Mouse (Mus musculus) brown adipose tissue, adult 24 weeks (tissue): ENCODE measurements around the gene Pigq. TPM values are rescaled to one million over a fixed set of nuclear protein-coding genes. Genes with fewer than 3 reads are reported as not detected.

ENCODE experiments used
- H3K27ac ChIP-seq: fragments of 200-500 bp; replicated peaks from 2 replicates; pipeline ENCODE4 v1.5.1; 2012; ENCODE audit warnings: low read depth, mild to moderate bottlenecking, low read length
- H3K4me1 ChIP-seq: fragments of 200-500 bp; 2 replicates; pipeline ENCODE4 v1.6.1; 2012; ENCODE audit warnings: low read length, mixed read lengths; ENCODE audit not compliant: control insufficient read depth, insufficient read depth, insufficient read length
- H3K4me3 ChIP-seq: fragments of 200-500 bp; 2 replicates; pipeline ENCODE4 v1.5.1; 2012; ENCODE audit warnings: low read depth, mild to moderate bottlenecking, low read length, moderate library complexity; ENCODE audit not compliant: insufficient read depth
- polyA plus RNA-seq: library from polyadenylated mRNA; stranded (reverse); fragments of >200 nt; gene quantifications from 2 replicates; pipeline ENCODE4 v1.2.4, GENCODE M21; 2012; ENCODE audit not compliant: missing spikeins, insufficient read depth, insufficient read length

Gene Pigq
- polyA plus RNA-seq, 1 experiment, result 109 TPM

DNA sequence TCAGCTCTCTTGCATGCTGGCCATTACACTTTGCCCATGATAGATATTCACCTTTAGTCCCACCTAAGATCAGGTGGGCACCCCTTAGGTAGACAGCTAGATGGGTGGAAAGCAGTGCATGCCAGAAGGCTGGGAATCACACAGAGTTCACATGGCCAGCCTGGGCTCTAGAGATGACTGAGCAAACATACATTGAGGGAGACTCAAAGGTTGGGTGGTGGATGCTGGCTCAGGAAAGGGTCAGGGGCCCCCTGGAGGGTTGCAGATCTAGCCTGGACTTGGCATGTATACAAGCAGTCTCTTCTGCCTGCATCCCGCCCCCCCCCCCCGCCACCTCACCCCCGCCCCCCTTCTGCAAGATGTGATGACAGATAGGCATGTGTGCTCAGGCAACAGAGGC lies 6.0 kb upstream of the Pigq start:
- Histone ChIP-seq H3K27ac (no peak overlapping the region), H3K4me1 (no peaks in the 10 kb centered on the region), H3K4me3 (no peak overlapping the region)

GRCm38 (mm10) chr17:25949981-25950380 lies 5.2 kb upstream of the Pigq start:
- Histone ChIP-seq H3K4me3 (no peak overlapping the region), H3K27ac (no peak overlapping the region), H3K4me1 (no peaks in the 10 kb centered on the region)

GRCm38 (mm10) chr17:25948051-25948450 lies 3.3 kb upstream of the Pigq start:
- Histone ChIP-seq H3K4me1 (no peaks in the 10 kb centered on the region), H3K27ac (no peak overlapping the region), H3K4me3 (no peak overlapping the region)

GRCm38 (mm10) chr17:25947576-25947975 lies 2.8 kb upstream of the Pigq start:
- no peak overlapping the region for H3K4me3 ChIP-seq
- peaks cover under 1% of the 10 kb centered on the region; the same call in 1 of the 2 replicates for H3K4me1 ChIP-seq
- H3K27ac ChIP-seq, result no peak overlapping the region

- no peak overlapping the region for H3K27ac ChIP-seq
- no peak overlapping the region for H3K4me3 ChIP-seq
Observed at GRCm38 (mm10) chr17:25946891-25947290, 2.2 kb upstream of the Pigq start.

DNA sequence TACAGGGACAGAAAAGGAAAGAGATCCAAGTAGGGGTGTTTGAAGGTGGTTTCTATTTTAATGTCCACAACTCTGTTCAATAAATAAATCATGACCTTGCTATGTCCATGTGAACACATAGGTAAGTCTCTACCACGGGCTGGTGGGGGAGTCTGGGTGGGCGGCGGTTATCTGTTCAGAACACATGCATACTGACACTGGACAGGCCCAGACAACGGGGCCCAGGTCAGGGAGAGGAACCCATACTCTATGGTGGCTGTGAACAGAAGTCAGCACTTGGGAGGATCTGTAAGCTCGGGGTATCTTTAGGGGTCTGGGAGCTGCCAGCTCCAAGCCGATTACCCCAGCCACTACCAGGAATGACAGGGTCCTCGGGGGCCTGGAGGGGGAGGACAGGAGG lies 1.6 kb upstream of the Pigq start:
- no peak overlapping the region for H3K27ac ChIP-seq
- H3K4me3 ChIP-seq, result no peak overlapping the region
- peaks cover 6% of the 10 kb centered on the region; the same call in 1 of the 2 replicates for H3K4me1 ChIP-seq

More at GRCm38 (mm10) chr17:25946891-25947290, 2.2 kb upstream of the Pigq start:
- H3K4me1 ChIP-seq, result peaks cover 6% of the 10 kb centered on the region; the same call in 1 of the 2 replicates

- H3K4me1 ChIP-seq, result peaks cover 8% of the 10 kb centered on the region
- H3K4me3 ChIP-seq, result no peak overlapping the region
- H3K27ac ChIP-seq, result no peak overlapping the region
Observed at GRCm38 (mm10) chr17:25945517-25946155, 900 bp upstream of the Pigq start.

DNA sequence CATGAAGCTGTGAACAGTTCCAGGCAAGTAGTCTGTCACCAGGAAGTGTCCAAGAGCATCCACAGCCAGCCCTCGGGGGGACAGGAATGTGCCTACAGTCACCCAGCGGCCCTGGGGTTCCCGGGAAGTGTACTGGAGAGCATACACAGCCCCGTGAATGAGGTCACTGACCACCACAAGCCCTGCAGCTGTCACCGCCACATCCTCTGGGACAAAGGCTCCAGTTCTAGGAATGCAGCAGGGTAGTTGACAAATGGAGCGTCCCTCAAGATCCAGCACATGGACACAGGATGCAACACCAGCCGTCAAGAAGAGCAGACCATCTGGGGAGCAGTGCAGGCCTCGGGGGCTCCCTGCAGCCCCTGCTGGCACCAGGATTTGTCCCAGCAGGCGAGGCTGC lies 967 bp downstream of the Pigq start:
- H3K4me3 ChIP-seq, result no peak overlapping the region
- H3K4me1 ChIP-seq, result peaks cover 10% of the 10 kb centered on the region
- no peak overlapping the region for H3K27ac ChIP-seq

DNA sequence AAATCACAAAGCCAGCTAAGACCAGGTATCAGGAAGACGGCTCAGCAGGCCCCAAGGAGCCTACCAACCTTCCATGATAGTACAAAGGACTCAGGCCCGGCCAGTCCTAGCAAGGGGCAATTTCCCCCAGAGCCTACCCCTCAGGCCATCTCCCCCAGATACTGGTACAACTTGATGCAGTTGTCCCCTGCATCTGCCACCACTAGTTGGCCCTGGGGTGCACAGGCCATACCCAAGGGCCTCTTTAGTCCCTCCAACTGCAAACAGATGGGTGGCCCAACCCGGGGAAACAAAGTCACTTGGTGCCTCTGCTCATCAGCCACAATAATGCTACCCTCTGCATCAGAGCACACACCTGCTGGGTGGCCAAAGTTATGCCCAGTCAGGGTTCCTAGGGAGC lies 1.5 kb downstream of the Pigq start:
- Histone ChIP-seq H3K27ac (no peak overlapping the region), H3K4me1 (peaks cover 10% of the 10 kb centered on the region), H3K4me3 (no peak overlapping the region)

GRCm38 (mm10) chr17:25942597-25943151 lies 2.1 kb downstream of the Pigq start:
- Histone ChIP-seq H3K4me1 (peaks cover 10% of the 10 kb centered on the region), H3K27ac (peak overlapping the region; percentile 68), H3K4me3 (peak overlapping the region; percentile 84)

DNA sequence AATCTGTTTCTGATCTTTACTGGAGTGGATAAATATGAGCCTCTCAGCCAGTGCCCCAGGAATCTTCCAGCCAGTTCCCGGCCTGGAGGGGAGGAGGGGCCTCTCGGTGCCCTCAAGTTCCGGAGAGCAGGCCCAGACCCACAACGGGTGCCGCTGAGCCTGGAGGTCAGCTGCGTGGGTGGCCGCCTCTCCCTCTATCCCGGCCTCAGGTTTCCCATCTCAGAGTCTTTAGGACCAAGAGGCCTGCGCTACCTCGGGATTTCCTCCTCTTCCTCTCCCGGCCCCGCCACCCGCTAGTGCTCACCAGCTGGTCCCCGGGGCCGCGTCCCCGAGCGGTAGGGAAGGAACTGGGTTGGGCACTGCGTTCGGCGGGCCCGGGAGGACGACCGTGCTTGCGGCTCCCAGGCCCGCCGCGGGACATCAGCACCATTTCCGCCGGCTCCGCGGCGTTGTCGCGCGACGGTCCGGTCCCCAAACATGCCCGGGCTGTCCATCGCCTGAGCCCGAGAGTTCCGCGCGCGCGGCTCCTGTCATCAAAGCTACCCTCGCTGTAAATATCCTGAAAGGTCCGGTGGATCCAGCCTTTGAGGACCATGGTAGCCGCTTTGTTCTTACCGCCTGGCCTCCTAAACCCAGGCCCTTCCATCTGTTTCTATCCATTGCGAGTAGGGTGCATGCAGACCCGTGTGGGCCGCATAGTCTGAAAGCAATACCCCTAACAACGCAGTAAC lies 3.1 kb downstream of the Pigq start:
- peak overlapping the region; percentile 84 for H3K4me3 ChIP-seq

DNA sequence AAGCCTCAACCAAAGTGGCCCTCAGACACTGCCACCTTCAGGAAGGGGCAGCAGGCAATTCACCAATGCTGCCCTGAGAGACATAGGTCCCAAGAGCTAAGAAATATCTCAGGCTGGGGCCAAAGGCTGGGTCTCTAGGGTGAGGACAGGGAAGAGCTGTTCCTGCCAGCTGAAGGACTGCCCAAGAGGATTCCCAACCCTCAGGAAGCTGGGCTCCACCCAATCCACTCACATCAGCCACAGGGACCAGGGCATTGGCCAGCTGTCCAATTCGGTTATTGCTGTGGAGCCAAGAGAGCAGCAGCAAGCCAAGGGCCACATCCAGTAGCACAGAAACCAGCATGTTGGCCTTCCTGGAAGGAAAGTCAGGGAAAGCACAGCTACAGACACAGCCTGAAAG lies 10.2 kb downstream of the Pigq start:
- Histone ChIP-seq H3K4me3 (no peak overlapping the region), H3K27ac (no peak overlapping the region), H3K4me1 (no peaks in the 10 kb centered on the region)

More for the DNA sequence above, 3.1 kb downstream of the Pigq start:
- H3K4me1 ChIP-seq, result peaks cover 10% of the 10 kb centered on the region
- peak overlapping the region; percentile 85 for H3K27ac ChIP-seq

DNA sequence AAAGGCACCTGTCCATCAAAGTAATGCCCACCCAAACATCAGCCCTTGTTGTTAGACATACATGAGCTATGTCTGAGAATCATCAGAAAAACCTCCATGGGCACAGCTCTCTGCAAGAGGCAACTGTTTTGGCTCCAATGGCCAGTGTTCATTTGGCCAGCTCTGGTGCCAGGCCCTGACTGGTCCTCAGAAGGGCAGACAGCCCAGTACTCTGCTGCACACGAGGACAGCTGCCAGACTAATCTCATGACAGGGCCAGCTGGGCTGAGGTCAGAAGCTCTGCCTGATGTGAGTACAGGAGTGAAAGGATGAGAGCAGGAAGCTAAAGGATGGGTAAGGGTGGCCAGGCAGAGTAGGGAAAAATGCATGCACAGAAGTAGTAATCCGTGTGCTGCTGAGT lies 19.4 kb downstream of the Pigq start:
- Histone ChIP-seq H3K27ac (no peak overlapping the region), H3K4me3 (no peak overlapping the region), H3K4me1 (no peaks in the 10 kb centered on the region)

- Histone ChIP-seq H3K27ac (no peak overlapping the region), H3K4me3 (no peak overlapping the region), H3K4me1 (peaks cover 10% of the 10 kb centered on the region)
Observed at GRCm38 (mm10) chr17:25922120-25922519, 22.6 kb downstream of the Pigq start.

DNA sequence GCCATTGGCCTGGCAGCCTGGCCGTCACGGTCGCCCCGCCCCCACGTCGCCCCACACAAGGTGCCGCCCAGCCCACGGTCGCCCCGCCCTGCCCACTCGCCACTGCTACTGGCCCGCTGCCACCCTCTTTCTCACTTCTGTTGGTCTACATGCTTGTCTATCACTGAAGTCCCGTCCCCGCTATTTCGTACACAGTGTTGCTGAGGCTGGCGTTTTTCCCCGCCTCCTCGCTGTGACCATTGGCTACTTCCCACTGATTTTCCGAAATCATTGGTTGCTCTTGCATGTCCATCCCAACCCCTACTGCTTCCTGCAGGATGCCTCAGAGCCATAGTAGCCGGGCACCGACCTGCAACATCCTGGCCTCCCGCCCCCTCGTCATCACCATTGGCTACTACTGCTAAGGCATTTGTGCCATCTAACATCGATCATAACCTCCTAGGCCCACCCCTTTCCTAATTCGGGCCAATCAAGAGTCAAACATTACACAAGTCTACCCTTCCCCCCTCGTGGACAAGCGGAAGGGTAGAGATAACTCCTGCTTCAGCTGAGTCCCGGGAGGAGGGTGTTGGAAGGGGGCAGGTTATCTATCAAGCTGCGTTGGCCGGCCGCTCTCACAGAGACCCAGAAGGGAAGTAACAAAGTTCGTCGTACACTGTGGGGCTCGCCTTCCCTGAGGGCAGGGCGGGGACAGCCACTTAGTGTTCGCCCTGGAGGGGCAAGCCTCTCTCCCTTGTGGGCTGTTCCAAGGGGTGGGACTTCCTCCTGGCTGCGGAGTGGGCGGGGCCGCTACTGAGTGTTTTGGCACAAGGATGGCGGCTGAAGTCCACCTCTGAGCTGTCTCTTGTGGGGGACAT lies 24.7 kb downstream of the Pigq start:
- Histone ChIP-seq H3K27ac (peak overlapping the region; percentile 96), H3K4me3 (peak overlapping the region; percentile 72), H3K4me1 (peaks cover 10% of the 10 kb centered on the region)
